Mouse (Mus musculus) urinary bladder, postnatal 36 days (tissue): Measurements from ENCODE around the gene Spta1.
A peak's percentile ranks its signal among the peaks of the same experiment; 100 is the strongest.

Source experiments
- DNase-seq, 2 experiments: peaks; one replicate each; pipeline ENCODE4 v3.0.0; 2022; ENCODE audit warnings: low spot score in 2 of 2, mixed read lengths in 1 of 2

Gene Spta1

GRCm38 (mm10) chr1:174172605-174173004, at the start of gene Spta1:
Gene Spta1, plus strand, starts transcription at chr1:174172776.
- no peak for DNase-seq

GRCm38 (mm10) chr1:174131217-174131616, 41.4 kb upstream of the Spta1 start, which contains the start of gene Olfr424:
Gene Olfr424, plus strand, starts transcription at chr1:174131517.
- DNase-seq, result no peak

- no peak for DNase-seq
Observed at GRCm38 (mm10) chr1:174131999-174132398, 40.6 kb upstream of the Spta1 start.

GRCm38 (mm10) chr1:174141384-174141783, 31.2 kb upstream of the Spta1 start:
- no peak for DNase-seq

- no peak for DNase-seq
Observed at GRCm38 (mm10) chr1:174146696-174147095, 25.9 kb upstream of the Spta1 start.

- no peak for DNase-seq
Observed at GRCm38 (mm10) chr1:174149289-174149688, 23.3 kb upstream of the Spta1 start.

GRCm38 (mm10) chr1:174155333-174155732, 17.2 kb upstream of the Spta1 start, which contains the start of gene Olfr420:
Gene Olfr420, plus strand, starts transcription at chr1:174155633.
- no peak for DNase-seq

GRCm38 (mm10) chr1:174157622-174158021, 15.0 kb upstream of the Spta1 start:
- no peak for DNase-seq

GRCm38 (mm10) chr1:174158512-174158911, 14.1 kb upstream of the Spta1 start:
- DNase-seq, result no peak

GRCm38 (mm10) chr1:174159095-174159494, 13.5 kb upstream of the Spta1 start:
- no peak for DNase-seq

- no peak for DNase-seq
Observed at GRCm38 (mm10) chr1:174169024-174169423, 3.6 kb upstream of the Spta1 start.

- no peak for DNase-seq
Observed at GRCm38 (mm10) chr1:174170706-174171501, 1.7 kb upstream of the Spta1 start.

- peak in 1 of 2 experiments; percentile 15 for DNase-seq
Observed at GRCm38 (mm10) chr1:174171537-174171936, 1.0 kb upstream of the Spta1 start.

GRCm38 (mm10) chr1:174204699-174205098, 32.1 kb downstream of the Spta1 start:
- DNase-seq, result no peak

- no peak for DNase-seq
Observed at GRCm38 (mm10) chr1:174212286-174212685, 39.7 kb downstream of the Spta1 start.

GRCm38 (mm10) chr1:174215270-174216038, 42.9 kb downstream of the Spta1 start:
- no peak for DNase-seq

GRCm38 (mm10) chr1:174216528-174217204, 44.1 kb downstream of the Spta1 start:
- DNase-seq, result no peak

GRCm38 (mm10) chr1:174239916-174240315, 67.3 kb downstream of the Spta1 start:
- DNase-seq, result no peak

- no peak for DNase-seq
Observed at GRCm38 (mm10) chr1:174244621-174245020, 72.0 kb downstream of the Spta1 start.

- no peak for DNase-seq
Observed at GRCm38 (mm10) chr1:174246080-174246479, 73.5 kb downstream of the Spta1 start.

- DNase-seq, result no peak
Observed at GRCm38 (mm10) chr1:174247170-174247569, 74.6 kb downstream of the Spta1 start.

- no peak for DNase-seq
Observed at GRCm38 (mm10) chr1:174250376-174250775, 77.8 kb downstream of the Spta1 start.
